Mouse (Mus musculus) heart, embryonic 14.5 days (tissue): ENCODE measurements around the gene Helz. TPM values are rescaled to one million over a fixed set of nuclear protein-coding genes. Genes with fewer than 3 reads are reported as not detected.

Experiments used
- ATAC-seq: fragments of 200-750 bp; cut with Nextera tagmentation; 2 replicates; pipeline ENCODE4 v1.8.0; 2017; ENCODE audit warnings: low read depth, moderate TSS enrichment; ENCODE audit not compliant: insufficient number of reproducible peaks, insufficient read depth, low FRiP score
- H3K27ac ChIP-seq, 2 experiments: fragments of 200-500 bp in 1 of 2; fragments of 300-500 bp in 1 of 2; sonication (generic) in 1 of 2; replicated peaks in 1 of 2; 2 replicates each; pipeline ENCODE4 v1.5.1; 2012 to 2014; ENCODE audit warnings: low read depth in 2 of 2, low read length in 2 of 2, control low read depth in 1 of 2, mild to moderate bottlenecking in 1 of 2, mixed read lengths in 1 of 2; ENCODE audit not compliant: control insufficient read depth in 1 of 2, insufficient read depth in 1 of 2
- H3K27me3 ChIP-seq: fragments of 300-500 bp; sonication (generic); 2 replicates; pipeline ENCODE4 v1.6.1; 2014; ENCODE audit warnings: mild to moderate bottlenecking, low read length, control low read depth; ENCODE audit not compliant: control insufficient read depth, insufficient read depth
- H3K36me3 ChIP-seq: fragments of 300-500 bp; sonication (generic); 2 replicates; pipeline ENCODE4 v1.6.1; 2014; ENCODE audit warnings: mild to moderate bottlenecking, control low read depth, low read length, mixed read lengths; ENCODE audit not compliant: control insufficient read depth, insufficient read depth
- H3K4me1 ChIP-seq, 2 experiments: fragments of 200-500 bp in 1 of 2; fragments of 300-500 bp in 1 of 2; sonication (generic) in 1 of 2; 2 replicates each; pipeline ENCODE4 v1.6.1; 2012 to 2014; ENCODE audit warnings: low read length in 2 of 2, control low read depth in 1 of 2, mixed read lengths in 1 of 2; ENCODE audit not compliant: control insufficient read depth in 2 of 2, insufficient read depth in 2 of 2
- H3K4me2 ChIP-seq: fragments of 300-500 bp; sonication (generic); 2 replicates; pipeline ENCODE4 v1.6.1; 2014; ENCODE audit warnings: mild to moderate bottlenecking, low read length
- H3K4me3 ChIP-seq, 2 experiments: fragments of 200-500 bp in 1 of 2; fragments of 300-500 bp in 1 of 2; sonication (generic) in 1 of 2; 2 replicates each; pipeline ENCODE4 v1.5.1; 2012 to 2014; ENCODE audit warnings: low read length in 2 of 2, mild to moderate bottlenecking in 2 of 2, control low read depth in 1 of 2, low read depth in 1 of 2, moderate library complexity in 1 of 2; ENCODE audit not compliant: control insufficient read depth in 1 of 2, insufficient read depth in 1 of 2
- H3K9ac ChIP-seq: fragments of 300-500 bp; sonication (generic); 2 replicates; pipeline ENCODE4 v1.6.1; 2014; ENCODE audit warnings: mild to moderate bottlenecking, low read length
- H3K9me3 ChIP-seq: fragments of 300-500 bp; sonication (generic); 2 replicates; pipeline ENCODE4 v1.6.1; 2016; ENCODE audit warnings: low read length, control low read depth; ENCODE audit not compliant: control insufficient read depth
- WGBS: fragments of 180-500 bp; shearing (Covaris S2); extraction: QIAGEN DNeasy Blood & Tissue Kit; methylation state at CpG from one replicate; pipeline ENCODE4 v1.1.7; 2014; 5-methylcytosine and 5-hydroxymethylcytosine counted together
- polyA plus RNA-seq: library from polyadenylated mRNA; unstranded; fragments of >200 nt; fragmentation: Nextera tagmentation; extraction: Ambion mirVana; gene quantifications from 2 replicates; pipeline ENCODE4 v1.2.1, GENCODE M21; 2014

The Helz gene
- polyA plus RNA-seq, 1 experiment from 2014 or later = 17.5 TPM

- Histone ChIP-seq H3K4me1 (no peaks in the 10 kb centered on the region), H3K27ac (no peak overlapping the region), H3K4me3 (no peak overlapping the region), H3K9me3 (peaks cover 6% of the 10 kb centered on the region; the same call in 1 of the 2 replicates), H3K4me2 (no peak overlapping the region), H3K36me3 (no peaks in the 10 kb centered on the region), H3K9ac (no peak overlapping the region), H3K27me3 (no peaks in the 10 kb centered on the region)
- 77% methylated on average over 7 of the region's 7 CpGs for WGBS
- ATAC-seq = no peak
These were observed 166.6 kb downstream of the Helz start for GRCm38 (mm10) chr11:107714368-107714767.

GRCm38 (mm10) chr11:107716332-107716938 is 168.7 kb downstream of the Helz start, which contains the start of gene Cacng1:
Gene Cacng1 (minus strand): TSS chr11:107716522.
- ATAC-seq = no peak
- Histone ChIP-seq H3K27ac (no peak within 1 kb of the TSS), H3K4me2 (no peak within 1 kb of the TSS), H3K4me1 (no peaks in the 10 kb centered on the region), H3K9ac (no peak within 1 kb of the TSS), H3K27me3 (no peaks in the 10 kb centered on the region), H3K9me3 (peaks cover 6% of the 10 kb centered on the region; the same call in 1 of the 2 replicates), H3K4me3 (no peak within 1 kb of the TSS), H3K36me3 (no peaks in the 10 kb centered on the region)
- WGBS = 71% methylated on average over 16 of the region's 16 CpGs

- no peaks in the 10 kb centered on the region for H3K4me1 ChIP-seq
- WGBS = 86% methylated on average over 9 of the region's 9 CpGs
- no peak for ATAC-seq
These were observed 172.7 kb downstream of the Helz start for GRCm38 (mm10) chr11:107720264-107721021.

GRCm38 (mm10) chr11:107721057-107721456 is 173.3 kb downstream of the Helz start:
- H3K36me3 ChIP-seq = no peaks in the 10 kb centered on the region
- ATAC-seq = no peak
- 78% methylated on average over 7 of the region's 7 CpGs for whole genome bisulfite sequencing
- peaks cover 6% of the 10 kb centered on the region; the same call in 1 of the 2 replicates for H3K9me3 ChIP-seq
- H3K4me1 ChIP-seq = no peaks in the 10 kb centered on the region
- H3K4me2 ChIP-seq = no peak overlapping the region
- no peak overlapping the region for H3K27ac ChIP-seq
- no peaks in the 10 kb centered on the region for H3K27me3 ChIP-seq
- no peak overlapping the region for H3K4me3 ChIP-seq
- H3K9ac ChIP-seq = no peak overlapping the region

More at GRCm38 (mm10) chr11:107720264-107721021, 172.7 kb downstream of the Helz start:
- Histone ChIP-seq H3K4me3 (no peak overlapping the region), H3K27me3 (no peaks in the 10 kb centered on the region), H3K36me3 (no peaks in the 10 kb centered on the region), H3K27ac (no peak overlapping the region), H3K4me2 (no peak overlapping the region), H3K9ac (no peak overlapping the region), H3K9me3 (peaks cover 6% of the 10 kb centered on the region; the same call in 1 of the 2 replicates)

- WGBS = 80% methylated on average over 8 of the region's 8 CpGs
- no peaks in the 10 kb centered on the region for H3K27me3 ChIP-seq
- no peak overlapping the region for H3K27ac ChIP-seq
- H3K4me2 ChIP-seq = no peak overlapping the region
- ATAC-seq = no peak
- no peak overlapping the region for H3K9ac ChIP-seq
- no peak overlapping the region for H3K4me3 ChIP-seq
- H3K9me3 ChIP-seq = no peaks in the 10 kb centered on the region
- no peaks in the 10 kb centered on the region for H3K4me1 ChIP-seq
- no peaks in the 10 kb centered on the region for H3K36me3 ChIP-seq
These were observed 176.9 kb downstream of the Helz start for GRCm38 (mm10) chr11:107724603-107725002.

- no peaks in the 10 kb centered on the region for H3K4me1 ChIP-seq
- H3K4me2 ChIP-seq = no peak overlapping the region
- no peak overlapping the region for H3K9ac ChIP-seq
- 71% methylated on average over 13 of the region's 13 CpGs for WGBS
- no peaks in the 10 kb centered on the region for H3K9me3 ChIP-seq
- H3K27ac ChIP-seq = no peak overlapping the region
- H3K36me3 ChIP-seq = no peaks in the 10 kb centered on the region
- H3K27me3 ChIP-seq = no peaks in the 10 kb centered on the region
- ATAC-seq = no peak
- H3K4me3 ChIP-seq = no peak overlapping the region
These were observed 180.5 kb downstream of the Helz start for GRCm38 (mm10) chr11:107728073-107728863.

GRCm38 (mm10) chr11:107729141-107729540 is 181.4 kb downstream of the Helz start:
- H3K9me3 ChIP-seq = no peaks in the 10 kb centered on the region
- H3K4me1 ChIP-seq = no peaks in the 10 kb centered on the region
- H3K4me2 ChIP-seq = no peak overlapping the region
- no peak overlapping the region for H3K27ac ChIP-seq
- no peak for ATAC-seq
- H3K9ac ChIP-seq = no peak overlapping the region
- WGBS = 73% methylated on average over 7 of the region's 7 CpGs
- no peaks in the 10 kb centered on the region for H3K27me3 ChIP-seq
- H3K4me3 ChIP-seq = no peak overlapping the region
- H3K36me3 ChIP-seq = no peaks in the 10 kb centered on the region
